Mouse (Mus musculus) retina, embryonic 14.5 days (tissue): Measurements from ENCODE around the gene Ccdc124.

Source experiments
- DNase-seq: peaks from one replicate; pipeline ENCODE4 v3.0.0-alpha.2; 2015; ENCODE audit warnings: low spot score

Ccdc124 gene

DNA sequence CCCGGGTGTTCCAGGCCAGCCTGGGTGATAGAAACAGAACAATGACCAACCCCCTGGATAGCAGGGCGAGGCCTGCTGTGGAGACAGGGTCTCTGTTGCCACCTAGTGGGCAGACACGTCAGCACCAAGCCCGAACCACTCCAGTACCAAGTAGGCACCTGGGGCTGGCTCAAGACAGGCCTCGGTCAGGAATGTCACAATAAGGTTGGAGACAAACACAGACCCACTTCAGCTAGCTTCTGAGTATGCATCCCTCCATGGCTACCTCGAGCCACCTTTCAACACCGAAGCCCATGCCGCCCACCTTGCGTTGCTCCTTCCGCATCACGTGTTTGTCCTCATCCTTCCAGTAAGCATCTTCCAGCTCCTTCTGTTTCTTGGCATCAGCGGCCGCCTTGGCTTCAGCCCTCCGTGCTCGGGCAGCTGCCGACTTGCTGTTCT, 4.1 kb downstream of the Ccdc124 start:
- DNase-seq, result peak; percentile 87

DNA sequence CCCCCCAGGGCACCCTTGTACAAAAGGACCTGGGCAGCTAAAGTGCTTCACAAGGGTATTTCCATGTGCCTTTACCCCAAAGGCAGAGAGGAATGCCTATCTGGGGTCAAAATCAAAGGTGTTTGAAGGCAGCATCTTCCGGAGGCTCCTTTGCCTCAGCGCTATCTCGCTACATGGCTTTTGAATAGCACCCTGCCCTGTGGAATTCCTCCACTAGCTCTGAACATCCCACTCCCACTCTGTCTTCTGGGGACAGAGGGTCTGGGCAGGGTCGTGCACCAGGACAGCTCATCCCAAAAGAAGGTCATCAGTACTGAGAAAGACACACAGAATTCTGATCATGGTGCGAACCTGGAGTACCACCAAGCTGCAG, 4.5 kb downstream of the Ccdc124 start:
- no peak for DNase-seq

DNA sequence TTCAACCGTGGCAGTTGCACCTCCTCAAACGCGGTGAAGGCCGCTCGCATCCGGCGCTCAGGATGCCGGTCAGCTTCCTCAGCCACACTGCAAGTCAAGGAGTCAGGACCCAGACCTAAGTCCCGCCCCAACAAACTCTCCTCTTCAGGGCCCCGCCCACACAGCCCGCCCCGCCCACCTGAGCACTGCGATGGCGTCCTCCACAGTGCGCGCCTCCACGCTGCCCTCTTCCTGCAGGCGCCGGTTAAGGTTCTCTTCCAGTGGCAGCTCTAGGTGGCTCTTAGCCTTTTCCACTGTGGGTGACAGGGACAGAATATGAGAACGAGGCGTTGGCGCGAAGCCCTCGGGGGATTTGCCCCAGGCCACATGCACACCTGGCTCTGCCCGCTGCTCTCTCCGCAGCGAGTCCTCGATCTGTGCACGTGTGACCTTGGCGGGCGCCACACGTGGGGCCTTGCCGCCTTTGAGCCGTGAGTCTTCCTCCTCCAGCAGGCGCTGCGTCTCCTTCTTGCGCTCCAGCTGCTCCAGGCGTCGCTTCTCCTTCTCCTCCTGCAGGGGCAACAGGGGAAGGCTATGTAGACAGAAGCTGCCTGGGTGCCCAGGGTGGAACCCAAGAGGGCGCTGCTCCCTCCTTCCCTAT, 5.1 kb downstream of the Ccdc124 start:
- peak; percentile 71 for DNase-seq

DNA sequence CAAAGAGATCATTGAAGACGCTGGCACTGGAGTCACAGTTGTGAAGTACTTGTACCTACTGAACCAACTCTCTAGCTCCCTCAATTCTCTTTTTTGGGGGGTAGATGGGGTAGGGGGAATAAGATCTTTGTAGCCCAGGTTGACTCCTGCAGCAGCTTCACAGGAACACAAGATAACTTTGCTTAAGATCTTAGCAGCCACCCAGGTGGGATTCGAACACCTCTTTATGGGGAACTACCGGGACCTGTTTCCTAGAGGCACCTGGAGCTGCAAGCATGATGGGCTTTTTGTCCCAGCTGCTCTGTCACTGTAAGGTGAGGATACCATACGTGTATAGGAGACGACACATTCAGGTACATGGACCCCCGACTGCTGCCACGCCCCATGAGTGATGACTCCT, 7.2 kb downstream of the Ccdc124 start:
- DNase-seq, result no peak

DNA sequence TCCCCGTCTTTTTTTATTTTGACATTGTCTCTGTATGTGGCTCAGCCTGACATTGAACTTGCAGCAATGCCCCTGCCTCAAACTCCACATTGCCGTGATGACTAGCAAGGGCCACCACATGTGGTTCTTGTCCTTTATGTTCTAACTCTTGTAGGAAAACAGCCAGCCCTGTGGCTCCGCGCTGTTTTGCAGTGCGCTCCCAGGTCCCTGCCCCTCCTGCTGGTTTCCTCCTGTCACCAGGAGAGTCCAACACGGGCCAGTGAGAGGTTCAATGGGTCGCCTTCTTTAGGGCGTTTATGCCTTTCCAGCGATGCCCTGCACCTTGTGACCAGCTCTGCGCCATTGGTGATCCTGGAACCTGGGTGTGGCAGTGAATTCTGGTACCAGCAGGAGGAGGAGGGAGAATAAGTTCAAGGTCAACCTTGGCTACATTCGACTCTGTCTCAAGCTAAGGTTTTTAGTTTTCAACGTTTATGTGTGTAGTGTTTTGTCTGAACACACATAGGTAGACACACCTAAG, 7.7 kb downstream of the Ccdc124 start:
- DNase-seq, result no peak

DNA sequence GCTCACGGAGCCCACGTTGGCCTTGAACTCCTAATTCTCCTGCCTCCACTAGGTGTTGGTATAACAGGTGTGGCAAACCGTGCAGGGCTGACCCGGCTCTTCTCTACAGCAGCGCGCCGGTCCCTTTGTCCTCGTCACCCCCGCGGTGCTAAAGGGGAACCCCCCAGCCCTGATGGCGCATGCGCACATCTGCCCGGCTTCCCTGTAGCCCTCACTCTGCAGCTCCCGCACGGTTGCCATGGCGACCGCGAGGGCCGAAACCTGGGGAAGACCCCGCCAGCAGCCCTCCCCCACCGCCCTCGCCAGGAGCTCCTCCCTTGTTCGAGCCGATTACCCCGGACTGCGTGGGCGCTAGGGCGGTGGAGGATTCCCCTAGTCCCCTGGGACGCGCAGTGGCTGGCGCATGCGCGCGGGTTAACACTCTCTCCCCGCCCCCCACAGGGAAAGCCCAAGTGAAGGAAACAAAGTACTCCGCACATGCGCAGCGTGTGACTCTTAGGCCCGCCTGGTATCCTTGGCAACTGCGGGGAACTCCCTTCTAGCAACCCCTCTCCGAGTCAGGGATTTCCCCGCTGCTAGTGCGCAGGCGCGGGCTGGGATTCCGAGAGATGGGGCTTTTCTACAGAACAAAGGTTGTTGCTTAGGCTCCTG, 8.3 kb downstream of the Ccdc124 start:
- DNase-seq, result peak; percentile 100

DNA sequence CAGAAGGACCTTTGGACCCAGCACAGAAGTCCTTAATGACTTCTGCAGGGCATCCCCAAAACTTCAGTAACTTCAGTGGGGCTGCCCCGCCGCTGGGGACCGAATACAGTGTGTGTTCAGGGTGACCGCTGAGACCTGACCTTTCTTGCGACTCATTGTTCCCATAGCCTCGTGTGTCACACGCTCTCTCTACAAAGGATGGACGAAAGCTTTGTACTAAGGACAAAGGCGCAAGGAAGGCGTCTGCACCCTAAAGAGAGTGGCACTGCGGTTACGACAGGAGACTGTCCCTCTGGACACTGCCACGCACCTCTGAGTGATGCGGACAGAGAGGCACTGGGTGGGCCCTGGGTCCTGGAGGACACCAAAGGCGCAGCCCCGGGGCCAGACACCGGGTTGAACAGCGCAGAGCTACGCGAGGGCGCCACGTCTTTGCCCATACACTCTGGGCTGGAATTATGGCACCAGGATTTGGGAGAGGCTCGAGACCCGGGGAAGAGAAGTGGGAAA, 9.0 kb downstream of the Ccdc124 start:
- peak; percentile 59 for DNase-seq

DNA sequence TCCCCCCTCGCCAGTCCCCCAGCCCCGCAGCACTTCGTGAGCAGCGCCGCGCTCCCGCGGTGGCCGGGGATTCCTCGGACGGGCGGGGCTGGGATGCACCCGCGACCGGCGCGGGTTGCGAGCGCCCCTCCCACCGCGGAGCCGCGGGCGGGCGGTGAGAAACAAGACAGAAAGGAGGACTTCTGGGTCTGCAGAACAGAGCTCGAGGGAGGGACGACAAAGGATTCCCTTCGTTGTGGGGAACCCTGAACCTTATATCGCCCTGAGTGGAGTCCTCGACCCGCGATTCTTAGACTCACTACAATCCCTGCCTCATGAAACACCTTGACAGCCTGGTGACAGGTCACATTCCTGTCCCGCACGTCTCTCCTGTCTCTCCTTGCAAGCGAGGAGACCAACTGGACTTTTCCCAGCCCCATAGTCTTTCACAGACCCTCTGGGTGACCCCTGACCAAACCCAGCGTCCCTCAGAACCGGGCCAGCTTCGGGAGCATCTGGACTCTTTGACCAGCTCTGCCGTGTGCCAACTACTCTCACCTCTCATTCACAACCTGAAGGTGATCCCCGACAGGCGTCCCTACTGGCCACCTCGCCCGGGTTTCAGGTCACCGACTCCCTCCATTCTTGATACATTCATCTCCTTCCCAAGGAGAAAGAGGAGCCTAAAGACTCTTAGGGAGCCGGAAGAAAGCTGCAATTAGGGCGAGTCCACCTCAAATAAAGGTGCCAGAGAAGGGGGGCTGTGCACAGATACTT, 9.6 kb downstream of the Ccdc124 start:
- DNase-seq, result peak; percentile 55

DNA sequence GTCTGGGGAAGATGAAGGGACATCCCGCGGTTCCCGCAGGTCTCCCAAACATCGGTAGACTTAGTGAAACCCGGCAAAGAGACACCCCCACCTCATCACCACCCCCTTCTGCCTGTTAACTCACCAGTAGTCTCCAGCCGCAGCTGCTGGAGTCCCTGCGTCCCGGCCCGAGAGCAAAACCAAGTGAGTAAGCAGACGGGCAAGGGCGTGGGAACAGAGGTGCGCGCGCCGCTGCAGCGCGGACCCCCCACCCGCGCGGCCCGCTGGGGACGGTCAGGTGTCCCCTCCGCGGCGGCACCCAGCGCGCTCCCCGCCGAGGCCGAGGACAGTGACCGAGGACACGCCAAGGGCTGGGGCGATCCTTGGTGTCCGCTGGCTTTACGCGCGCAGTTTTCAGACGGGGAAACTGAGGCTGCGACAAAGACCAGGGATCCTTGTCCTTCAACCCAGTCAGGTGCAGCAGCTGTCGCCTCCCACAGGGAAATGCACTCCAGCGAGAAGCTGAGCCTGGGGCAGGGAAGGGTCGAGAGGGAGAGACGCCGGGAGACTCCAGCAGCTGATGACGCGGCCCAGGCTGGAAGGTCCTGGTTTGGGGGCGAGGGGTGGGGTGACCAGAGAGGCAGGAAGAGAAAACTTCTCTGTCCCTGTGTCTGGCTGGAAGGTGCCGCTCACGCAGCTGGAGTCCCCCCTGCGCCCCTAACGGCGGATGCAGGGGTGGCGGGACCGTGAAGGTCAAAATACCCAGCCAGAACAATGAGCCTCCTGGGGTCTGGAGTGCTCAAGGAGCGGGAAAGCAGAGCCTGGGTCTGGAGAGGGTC, 10.7 kb downstream of the Ccdc124 start, which contains the start of gene Kcnn1:
TSS of gene Kcnn1 (minus strand) at position 435 of the 818 bp plus-strand sequence.
- peak; percentile 67 for DNase-seq

DNA sequence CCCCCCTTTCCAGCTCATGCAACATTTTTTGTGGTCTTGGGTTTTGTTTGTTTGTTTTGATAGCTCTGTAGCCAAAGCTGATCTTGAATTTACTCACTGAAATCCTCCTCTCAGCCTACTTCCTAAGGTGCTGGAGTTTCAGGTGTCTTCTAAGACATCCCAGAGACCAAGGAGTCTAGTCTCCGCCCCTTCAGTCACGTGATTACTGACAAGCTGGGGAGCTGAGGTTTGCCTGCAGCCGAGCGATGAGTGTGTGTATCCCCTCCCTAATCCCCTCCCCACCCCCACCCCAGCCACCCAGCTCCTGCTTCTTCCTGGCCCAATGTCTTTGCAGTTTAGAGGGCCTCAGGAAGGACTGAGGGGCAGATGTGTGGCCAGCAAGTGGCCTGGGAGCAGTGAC, 16.2 kb downstream of the Ccdc124 start:
- DNase-seq, result no peak

DNA sequence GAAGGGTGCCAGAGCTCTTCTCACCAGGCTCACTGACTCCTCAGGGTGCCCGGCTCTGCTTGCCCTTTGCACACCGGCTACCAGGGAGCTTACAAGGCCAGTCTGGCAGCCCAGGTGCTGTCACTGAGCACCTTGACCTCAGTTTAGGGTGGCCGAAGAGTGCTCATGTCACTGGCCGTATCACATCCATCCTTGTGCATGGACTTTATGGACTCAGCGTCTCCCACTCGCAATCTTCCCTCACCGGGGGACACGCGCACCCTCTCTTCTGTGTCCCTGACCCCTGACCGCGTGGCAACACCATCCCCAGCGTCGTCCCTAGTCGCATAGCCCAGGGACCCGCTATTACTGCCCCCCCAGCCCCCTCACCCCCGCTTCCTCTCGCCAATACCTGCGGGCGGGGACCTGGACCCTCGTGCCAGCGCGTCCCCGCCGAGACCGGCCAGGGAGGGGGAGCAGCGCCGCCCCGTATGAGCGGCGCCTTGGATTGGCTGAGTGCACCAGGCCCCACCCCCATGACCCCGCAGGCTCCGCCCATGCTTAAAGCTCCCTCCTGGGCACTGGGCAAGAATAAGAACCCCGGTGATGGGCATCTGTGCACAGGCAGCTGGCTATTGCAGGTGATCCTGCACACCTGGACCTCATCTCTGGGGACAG, 17.1 kb downstream of the Ccdc124 start:
- peak; percentile 74 for DNase-seq

DNA sequence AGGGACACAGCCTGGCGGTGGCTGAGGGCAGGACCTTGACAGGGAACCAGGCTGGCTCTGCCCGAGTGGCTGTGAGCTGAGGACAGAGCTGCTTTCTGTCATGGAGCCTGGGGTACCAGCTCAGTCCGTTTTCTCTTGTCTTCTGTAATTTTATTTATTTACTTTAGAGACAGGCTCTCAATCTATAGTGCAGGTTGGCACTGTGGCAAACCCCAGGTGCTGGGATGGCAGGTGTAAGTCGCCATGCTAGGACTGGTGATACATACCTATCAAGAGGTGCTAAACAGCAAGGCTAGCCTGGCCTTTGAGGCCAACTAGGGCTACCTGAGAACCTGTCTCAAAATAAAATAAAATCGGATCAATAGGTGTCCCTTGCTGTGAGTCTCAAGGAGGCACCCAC, 17.7 kb downstream of the Ccdc124 start:
- DNase-seq, result no peak

DNA sequence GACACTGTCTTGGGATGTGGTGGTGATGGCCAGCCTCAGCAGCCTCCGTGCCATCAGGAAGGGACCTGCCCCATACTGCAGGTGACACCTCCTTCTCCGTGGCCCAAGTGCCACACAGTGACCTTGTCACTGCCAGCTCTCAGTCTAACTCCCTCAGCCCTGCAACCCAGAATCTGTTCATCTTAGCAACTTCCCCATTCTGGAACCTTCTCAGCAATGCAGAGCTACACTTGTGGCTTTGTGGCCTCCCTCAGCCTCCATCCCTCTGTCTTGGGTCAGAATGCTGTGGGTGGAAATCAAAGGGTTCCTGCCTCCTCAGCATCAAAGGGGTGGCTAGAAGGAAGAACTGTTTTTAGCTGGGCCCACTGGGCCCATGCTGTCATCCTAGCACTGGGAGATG, 19.9 kb downstream of the Ccdc124 start:
- DNase-seq, result no peak

DNA sequence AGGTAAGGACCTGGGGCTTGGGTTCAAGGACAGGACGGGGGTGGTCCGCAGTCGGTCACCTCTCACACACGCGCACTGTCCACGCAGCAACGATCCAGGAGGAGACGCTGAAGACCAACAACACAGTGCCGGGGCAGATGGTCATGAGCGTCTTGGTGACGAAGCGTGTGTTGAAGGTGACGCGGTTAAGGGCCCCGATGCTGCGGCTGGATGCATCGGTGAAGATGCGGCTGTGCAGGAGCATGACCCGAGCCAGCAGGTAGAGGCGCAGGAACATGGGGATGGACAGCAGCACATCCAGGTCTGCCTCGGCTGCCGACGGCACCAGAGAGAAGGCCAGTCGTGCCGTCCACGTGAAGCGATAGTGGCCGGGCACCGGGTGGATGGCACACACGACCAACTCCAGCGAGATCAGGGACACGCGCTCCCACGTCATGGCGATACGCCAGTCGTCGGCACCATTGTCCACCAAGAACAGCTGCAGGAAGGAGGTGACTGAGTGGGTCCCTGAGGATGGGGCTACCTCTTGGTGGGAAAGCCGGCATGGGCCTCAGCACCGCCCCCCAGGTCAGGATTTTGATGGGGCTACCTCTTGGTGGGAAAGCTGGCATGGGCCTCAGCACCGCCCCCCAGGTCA, 21.0 kb downstream of the Ccdc124 start:
- no peak for DNase-seq

DNA sequence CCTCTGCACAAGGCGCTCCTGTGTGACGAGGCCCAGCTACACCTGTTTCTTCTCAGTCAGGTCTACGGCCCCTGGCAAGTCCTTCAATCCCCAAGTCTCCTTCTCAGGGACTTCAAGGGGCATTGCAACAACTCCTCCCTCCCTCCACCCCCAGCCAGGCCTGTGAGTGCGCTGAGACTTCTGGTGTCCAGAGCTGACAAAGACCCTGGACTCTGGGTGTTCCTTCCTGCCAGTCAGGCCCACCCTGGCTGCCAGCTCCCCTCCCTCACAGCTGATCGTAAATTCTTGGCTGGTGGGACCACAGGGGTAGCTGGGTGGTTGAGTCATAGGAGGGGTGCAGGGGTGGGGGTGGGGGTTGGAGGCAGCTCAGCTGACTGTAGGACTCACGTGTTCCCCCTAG, 21.9 kb downstream of the Ccdc124 start:
- DNase-seq, result no peak

DNA sequence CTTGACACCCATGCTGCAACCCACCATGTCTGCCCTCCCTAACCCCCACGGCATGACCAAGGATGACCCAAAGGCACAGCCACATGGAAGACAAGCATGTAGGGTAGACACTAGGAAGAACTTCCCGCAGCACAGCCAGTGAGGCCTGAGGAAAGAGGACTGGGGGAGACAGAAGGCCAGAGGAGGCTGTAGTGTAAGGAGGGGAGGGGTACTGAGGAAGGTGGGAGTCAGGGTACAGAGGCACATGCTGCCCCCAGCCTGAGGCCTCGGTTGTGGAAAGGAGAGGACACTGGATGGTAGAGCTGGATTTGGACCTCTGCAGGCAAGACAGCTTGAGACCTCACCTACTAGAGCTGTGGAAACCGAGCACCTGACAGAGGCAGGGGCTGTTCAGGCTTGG, 22.8 kb downstream of the Ccdc124 start:
- DNase-seq, result no peak

DNA sequence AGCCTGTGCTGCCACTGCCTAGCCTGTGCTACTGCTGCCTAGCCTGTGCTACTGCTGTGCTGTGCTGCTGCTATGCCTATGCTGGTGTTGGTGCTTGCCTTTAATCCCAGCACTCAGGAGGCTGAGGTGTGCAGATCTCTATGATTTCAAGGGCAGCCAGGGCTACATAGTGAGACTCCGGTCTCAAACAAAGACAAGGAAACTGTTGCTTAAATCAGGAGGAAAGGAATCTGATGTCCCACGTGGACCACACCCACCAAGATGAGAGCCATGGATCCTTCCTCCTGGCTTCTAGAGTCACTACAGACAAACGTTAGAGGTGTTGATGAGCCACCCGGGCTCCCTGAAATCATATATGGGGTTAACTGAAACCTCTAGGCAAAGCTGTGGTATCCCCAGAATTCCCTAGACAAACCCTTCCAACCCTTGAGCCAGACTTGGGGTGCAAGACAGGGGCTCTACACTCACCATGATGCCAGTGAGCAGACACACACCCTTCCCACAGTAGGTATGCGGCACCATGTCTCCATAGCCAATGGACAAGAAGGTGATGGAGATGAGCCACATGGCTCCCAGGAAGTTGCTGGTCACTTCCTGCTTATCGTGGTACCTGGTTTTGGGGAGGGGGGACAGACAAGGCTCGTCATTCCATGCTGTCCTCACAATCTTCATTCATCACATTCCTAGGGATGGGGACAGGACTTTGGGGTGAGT, 23.4 kb downstream of the Ccdc124 start:
- no peak for DNase-seq

DNA sequence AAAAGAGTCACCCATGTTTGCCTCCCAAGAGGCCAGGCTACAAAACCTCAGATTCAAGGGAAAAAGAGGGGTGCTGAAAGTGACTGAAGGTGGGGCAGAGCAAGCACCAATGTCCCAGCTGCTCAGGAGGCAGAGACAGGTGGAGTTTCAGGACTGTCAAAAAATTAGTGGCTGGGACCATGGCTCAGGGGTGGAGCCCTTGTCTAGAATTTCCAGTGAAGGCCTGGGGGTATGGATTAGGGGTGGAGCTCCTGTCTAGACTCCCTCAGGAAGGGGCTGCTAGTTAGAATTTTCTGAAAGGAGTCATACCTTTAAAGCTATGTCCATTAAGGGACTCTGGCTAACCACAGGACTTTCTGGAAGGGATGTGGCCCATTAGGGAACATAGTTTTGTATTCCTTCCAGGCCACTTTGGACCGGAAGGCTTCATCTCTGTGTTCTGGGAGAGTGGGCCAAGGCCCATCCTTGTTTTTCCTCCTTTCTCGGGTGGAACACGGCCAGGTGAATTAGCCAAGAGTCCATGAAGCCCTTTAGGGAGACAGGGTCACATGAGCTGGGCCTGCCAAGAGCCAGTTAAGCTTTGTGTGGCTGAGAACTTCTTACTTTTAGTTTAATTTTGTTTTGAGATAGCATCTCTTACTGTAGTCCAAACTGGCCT, 24.3 kb downstream of the Ccdc124 start:
- no peak for DNase-seq

DNA sequence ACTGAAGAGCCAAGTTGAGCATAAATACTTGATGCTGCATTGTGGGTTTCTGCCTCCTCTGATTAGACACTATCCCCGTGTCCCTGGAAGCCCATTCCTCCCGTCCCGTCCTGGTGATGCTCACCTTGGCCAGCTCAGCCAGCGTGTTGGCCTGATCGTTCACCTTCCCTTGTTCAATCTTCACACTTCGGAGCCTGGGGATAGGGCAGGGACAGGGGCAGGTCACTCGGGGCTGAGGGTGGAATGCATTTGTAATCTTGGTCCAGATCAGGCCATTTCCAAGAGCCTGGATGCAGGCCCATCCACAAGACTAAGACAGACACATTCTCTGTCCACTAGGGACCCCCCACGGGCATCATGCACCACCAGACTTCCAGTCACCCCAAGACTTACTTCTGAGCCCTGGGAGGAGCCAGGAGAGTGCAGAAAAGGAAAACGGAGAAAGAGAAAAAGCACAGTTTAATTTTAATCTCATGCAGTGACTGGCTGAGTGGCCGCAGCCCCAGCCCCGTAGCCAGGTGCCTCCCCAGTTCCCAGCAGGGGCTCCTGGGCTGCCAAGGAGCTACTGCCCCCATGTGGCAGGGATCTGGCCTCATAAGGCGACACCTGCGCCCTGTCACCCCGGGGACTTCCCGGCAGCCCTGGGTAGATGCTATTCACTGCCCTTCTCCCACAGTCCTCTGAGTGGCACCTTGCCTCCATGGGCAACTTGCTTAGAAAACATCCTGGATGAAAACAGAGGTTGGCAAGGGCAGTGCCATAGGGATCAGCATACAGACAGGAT, 27.2 kb downstream of the Ccdc124 start:
- no peak for DNase-seq
